ENCODE assay signal across 25 mouse cellular contexts in genomic region chr19:42906328-42906727, GRCm38 (mm10).
"Had no signal": no experiment of that assay in that cellular context is flagged by ENCODE, and none has a peak within 500 bp of the region (broad histone marks: within the 10 kb centered on the region; RNA-seq: fewer than 3 reads in every experiment).

No protein-coding gene starts in this region.

- H3K9me3 ChIP-seq: heart, embryonic 10.5 days; heart, embryonic 12.5 days; hindbrain, embryonic 13.5 days; hindbrain, embryonic 15.5 days; intestine, embryonic 15.5 days; kidney, embryonic 15.5 days; limb, embryonic 13.5 days; limb, embryonic 15.5 days; liver, embryonic 12.5 days had no signal

- ATAC-seq: inflammation-experienced regulatory T-cells, adult 6 months; intestine, embryonic 15.5 days; intestine, postnatal 0 days; liver, embryonic 12.5 days had no signal

- H3K27me3 ChIP-seq: heart, embryonic 12.5 days; hindbrain, embryonic 13.5 days; hindbrain, embryonic 15.5 days; intestine, embryonic 15.5 days; kidney, embryonic 15.5 days; limb, embryonic 13.5 days; limb, embryonic 15.5 days; liver, embryonic 12.5 days had no signal

- H3K27ac ChIP-seq: heart, embryonic 10.5 days; hindbrain, embryonic 13.5 days; hindbrain, embryonic 15.5 days; intestine, embryonic 15.5 days; kidney, embryonic 15.5 days; kidney, postnatal 0 days; limb, embryonic 13.5 days; limb, embryonic 15.5 days; liver, embryonic 12.5 days; liver, embryonic 14.5 days had no signal

- H3K4me2 ChIP-seq: heart, embryonic 12.5 days; hindbrain, embryonic 13.5 days; hindbrain, embryonic 15.5 days; intestine, embryonic 15.5 days; kidney, embryonic 15.5 days; limb, embryonic 13.5 days; limb, embryonic 15.5 days; liver, embryonic 12.5 days had no signal

- H3K4me3 ChIP-seq: heart, embryonic 10.5 days; heart, embryonic 12.5 days; hindbrain, embryonic 13.5 days; hindbrain, embryonic 15.5 days; intestine, embryonic 15.5 days; kidney, embryonic 15.5 days; limb, embryonic 13.5 days; limb, embryonic 15.5 days; liver, embryonic 12.5 days had no signal

- H3K4me1 ChIP-seq: kidney, embryonic 15.5 days; liver, embryonic 12.5 days had no signal

- DNase-seq: gastrocnemius, postnatal 14 days; heart, adult 18-20 months; heart, postnatal 10 days; heart, postnatal 4 days; kidney, adult 2 months; kidney, adult 9 months; kidney, postnatal 14 days; kidney, postnatal 36 days; layer of hippocampus, adult 9-11 months; layer of hippocampus, postnatal 36 days; left cerebral cortex, postnatal 4 days; lung, adult 18-20 months had no signal

- H3K9ac ChIP-seq: heart, embryonic 12.5 days; hindbrain, embryonic 13.5 days; hindbrain, embryonic 15.5 days; intestine, embryonic 15.5 days; kidney, embryonic 15.5 days; limb, embryonic 13.5 days; limb, embryonic 15.5 days; liver, embryonic 12.5 days; liver, embryonic 14.5 days had no signal

- H3K36me3 ChIP-seq: heart, embryonic 10.5 days; heart, embryonic 12.5 days; hindbrain, embryonic 13.5 days; hindbrain, embryonic 15.5 days; intestine, embryonic 15.5 days; kidney, embryonic 15.5 days; limb, embryonic 13.5 days; limb, embryonic 15.5 days; liver, embryonic 12.5 days had no signal
